Mouse (Mus musculus): ENCODE measurements at regions not wholly inside any gene's neighbourhood (a gene's known extent, or its start where the extent isn't known, plus 50 kb on each side); places are given as distances from the start of the nearest gene placed in this dataset.

GRCm38 (mm10) chr5:126530806-126531527, 710.6 kb upstream of the Tmem132c start:
- H3K4me1 ChIP-seq (ENCODE audit: control insufficient read depth, insufficient read depth, low read length) = no peaks in the 10 kb centered on the region
- no peak overlapping the region for H3K4me3 ChIP-seq (ENCODE audit: insufficient read depth, low read depth, low read length)
- WGBS = 68% methylated on average over 5 of the region's 5 CpGs
- H3K27ac ChIP-seq (ENCODE audit: insufficient read depth, low read depth, low read length) = no peak overlapping the region
- TF ChIP-seq CTCF (IDR thresholded peaks at IDR 0.05; ENCODE audit: insufficient read depth, low read depth, low read length) (no peak), POLR2A (IDR thresholded peaks at IDR 0.05; ENCODE audit: insufficient read depth, low read depth, low read length) (no peak)

GRCm38 (mm10) chr5:126531528-126531894, 710.1 kb upstream of the Tmem132c start:
- WGBS = 85% methylated on average over 5 of the region's 5 CpGs
- H3K4me1 ChIP-seq (ENCODE audit: control insufficient read depth, insufficient read depth, low read length) = no peaks in the 10 kb centered on the region
- H3K4me3 ChIP-seq (ENCODE audit: insufficient read depth, low read depth, low read length) = no peak overlapping the region
- H3K27ac ChIP-seq (ENCODE audit: insufficient read depth, low read depth, low read length) = no peak overlapping the region
- no peak for TF ChIP-seq POLR2A (IDR thresholded peaks at IDR 0.05; ENCODE audit: insufficient read depth, low read depth, low read length)
- TF ChIP-seq CTCF (IDR thresholded peaks at IDR 0.05; ENCODE audit: insufficient read depth, low read depth, low read length) = no peak

GRCm38 (mm10) chr5:126531975-126532374, 709.6 kb upstream of the Tmem132c start:
- TF ChIP-seq POLR2A (IDR thresholded peaks at IDR 0.05; ENCODE audit: insufficient read depth, low read depth, low read length) (no peak), CTCF (IDR thresholded peaks at IDR 0.05; ENCODE audit: insufficient read depth, low read depth, low read length) (no peak)
- 91% methylated on average over 1 of the region's 1 CpGs for whole genome bisulfite sequencing
- Histone ChIP-seq H3K4me3 (ENCODE audit: insufficient read depth, low read depth, low read length) (no peak overlapping the region), H3K27ac (ENCODE audit: insufficient read depth, low read depth, low read length) (no peak overlapping the region), H3K4me1 (ENCODE audit: control insufficient read depth, insufficient read depth, low read length) (no peaks in the 10 kb centered on the region)

GRCm38 (mm10) chr5:126538072-126538471, 703.5 kb upstream of the Tmem132c start:
- TF ChIP-seq CTCF (IDR thresholded peaks at IDR 0.05; ENCODE audit: insufficient read depth, low read depth, low read length) (no peak), POLR2A (IDR thresholded peaks at IDR 0.05; ENCODE audit: insufficient read depth, low read depth, low read length) (no peak)
- Histone ChIP-seq H3K4me1 (ENCODE audit: control insufficient read depth, insufficient read depth, low read length) (no peaks in the 10 kb centered on the region), H3K27ac (ENCODE audit: insufficient read depth, low read depth, low read length) (no peak overlapping the region), H3K4me3 (ENCODE audit: insufficient read depth, low read depth, low read length) (no peak overlapping the region)
- 76% methylated on average over 2 of the region's 2 CpGs for WGBS

GRCm38 (mm10) chr5:126544261-126544976, 697.2 kb upstream of the Tmem132c start:
- Histone ChIP-seq H3K27ac (ENCODE audit: insufficient read depth, low read depth, low read length) (no peak overlapping the region), H3K4me3 (ENCODE audit: insufficient read depth, low read depth, low read length) (no peak overlapping the region), H3K4me1 (ENCODE audit: control insufficient read depth, insufficient read depth, low read length) (no peaks in the 10 kb centered on the region)
- TF ChIP-seq CTCF (IDR thresholded peaks at IDR 0.05; ENCODE audit: insufficient read depth, low read depth, low read length) = no peak
- no peak for TF ChIP-seq POLR2A (IDR thresholded peaks at IDR 0.05; ENCODE audit: insufficient read depth, low read depth, low read length)
- WGBS = 53% methylated on average over 8 of the region's 8 CpGs

GRCm38 (mm10) chr5:126547841-126548240, 693.8 kb upstream of the Tmem132c start:
- TF ChIP-seq POLR2A (IDR thresholded peaks at IDR 0.05; ENCODE audit: insufficient read depth, low read depth, low read length) (no peak), CTCF (IDR thresholded peaks at IDR 0.05; ENCODE audit: insufficient read depth, low read depth, low read length) (no peak)
- WGBS = 53% methylated on average over 4 of the region's 4 CpGs
- H3K27ac ChIP-seq (ENCODE audit: insufficient read depth, low read depth, low read length) = no peak overlapping the region
- H3K4me3 ChIP-seq (ENCODE audit: insufficient read depth, low read depth, low read length) = no peak overlapping the region
- no peaks in the 10 kb centered on the region for H3K4me1 ChIP-seq (ENCODE audit: control insufficient read depth, insufficient read depth, low read length)

- no peak overlapping the region for H3K27ac ChIP-seq (ENCODE audit: insufficient read depth, low read depth, low read length)
- H3K4me1 ChIP-seq (ENCODE audit: control insufficient read depth, insufficient read depth, low read length) = no peaks in the 10 kb centered on the region
- TF ChIP-seq CTCF (IDR thresholded peaks at IDR 0.05; ENCODE audit: insufficient read depth, low read depth, low read length) (no peak), POLR2A (IDR thresholded peaks at IDR 0.05; ENCODE audit: insufficient read depth, low read depth, low read length) (no peak)
- WGBS = 80% methylated on average over 3 of the region's 3 CpGs
- no peak overlapping the region for H3K4me3 ChIP-seq (ENCODE audit: insufficient read depth, low read depth, low read length)
These were observed 689.9 kb upstream of the Tmem132c start for GRCm38 (mm10) chr5:126551676-126552075.

- Histone ChIP-seq H3K4me1 (ENCODE audit: control insufficient read depth, insufficient read depth, low read length) (no peaks in the 10 kb centered on the region), H3K27ac (ENCODE audit: insufficient read depth, low read depth, low read length) (no peak overlapping the region), H3K4me3 (ENCODE audit: insufficient read depth, low read depth, low read length) (no peak overlapping the region)
- TF ChIP-seq CTCF (IDR thresholded peaks at IDR 0.05; ENCODE audit: insufficient read depth, low read depth, low read length) = no peak
- TF ChIP-seq POLR2A (IDR thresholded peaks at IDR 0.05; ENCODE audit: insufficient read depth, low read depth, low read length) = no peak
- 28% methylated on average over 4 of the region's 4 CpGs for WGBS
These were observed 682.6 kb upstream of the Tmem132c start for GRCm38 (mm10) chr5:126559011-126559410.

GRCm38 (mm10) chr5:126565817-126566216, 675.8 kb upstream of the Tmem132c start:
- whole genome bisulfite sequencing = 78% methylated on average over 2 of the region's 2 CpGs
- no peak overlapping the region for H3K27ac ChIP-seq (ENCODE audit: insufficient read depth, low read depth, low read length)
- no peak overlapping the region for H3K4me3 ChIP-seq (ENCODE audit: insufficient read depth, low read depth, low read length)
- H3K4me1 ChIP-seq (ENCODE audit: control insufficient read depth, insufficient read depth, low read length) = no peaks in the 10 kb centered on the region
- TF ChIP-seq CTCF (IDR thresholded peaks at IDR 0.05; ENCODE audit: insufficient read depth, low read depth, low read length) (no peak), POLR2A (IDR thresholded peaks at IDR 0.05; ENCODE audit: insufficient read depth, low read depth, low read length) (no peak)
